Mouse (Mus musculus) Patski (cell line): Measurements from ENCODE around the gene Ifitm3. TPM values are rescaled to one million over a fixed set of nuclear protein-coding genes. Genes with fewer than 3 reads are reported as not detected.

ENCODE experiments used
- ATAC-seq: fragments of 100-300 bp; one replicate; pipeline ENCODE4 v1.8.0; 2021
- CTCF ChIA-PET: fragments of 350-600 bp; sonication (Branson Sonifier 250); formaldehyde crosslinking; loops from one replicate; lab custom pipeline; 2022; ENCODE audit warnings: inconsistent platforms; lab: Charles Lee
- POLR2A ChIA-PET: fragments of 350-600 bp; sonication (Branson Sonifier 250); formaldehyde crosslinking; loops from one replicate; lab custom pipeline; 2022; ENCODE audit warnings: antibody characterized with exemption, inconsistent platforms; lab: Charles Lee
- DNase-seq: peaks from one replicate; pipeline ENCODE4 v3.0.0-alpha.2; 2011; ENCODE audit warnings: low read depth, low spot score
- H3K27me3 ChIP-seq: fragments of 371-371 bp; one replicate; pipeline ENCODE4 v1.5.1; 2021
- CTCF ChIP-seq: fragments of 100-300 bp; IDR thresholded peaks from one replicate; pipeline ENCODE4 v1.5.1; 2021
- in situ Hi-C: fragments of 300-500 bp; cut with MboI; formaldehyde crosslinking; loops from 3 replicates; pipeline ENCODE4 v1.11.1; 2018; ENCODE audit warnings: low pct_unique_long_range_greater_than_20kb, mixed read lengths
- polyA plus RNA-seq: library from polyadenylated mRNA; unstranded; gene quantifications from one replicate; pipeline ENCODE4 v1.2.3, GENCODE M21; 2021

Gene Ifitm3
- polyA plus RNA-seq, 1 experiment from 2014 or later = 8.6 TPM

GRCm38 (mm10) chr7:141016707-141017697 is 6.4 kb upstream of the Ifitm3 start:
- ATAC-seq = peak; percentile 35
- H3K27me3 ChIP-seq = no peaks in the 10 kb centered on the region
- in situ Hi-C loops = no loop called here
- ChIA-PET CTCF (interaction anchor here (0.9 to 1.9 kb wide), 3 partner anchors 10 to 58 kb away, joined by 3 to 8 read pairs (median 5); no protein-coding TSS in a partner anchor), POLR2A (interaction anchor here (0.6 kb wide), 1 partner anchor 8 kb away, joined by 3 read pairs; no protein-coding TSS in a partner anchor)
- no peak for TF ChIP-seq CTCF
- no peak for DNase-seq

DNA sequence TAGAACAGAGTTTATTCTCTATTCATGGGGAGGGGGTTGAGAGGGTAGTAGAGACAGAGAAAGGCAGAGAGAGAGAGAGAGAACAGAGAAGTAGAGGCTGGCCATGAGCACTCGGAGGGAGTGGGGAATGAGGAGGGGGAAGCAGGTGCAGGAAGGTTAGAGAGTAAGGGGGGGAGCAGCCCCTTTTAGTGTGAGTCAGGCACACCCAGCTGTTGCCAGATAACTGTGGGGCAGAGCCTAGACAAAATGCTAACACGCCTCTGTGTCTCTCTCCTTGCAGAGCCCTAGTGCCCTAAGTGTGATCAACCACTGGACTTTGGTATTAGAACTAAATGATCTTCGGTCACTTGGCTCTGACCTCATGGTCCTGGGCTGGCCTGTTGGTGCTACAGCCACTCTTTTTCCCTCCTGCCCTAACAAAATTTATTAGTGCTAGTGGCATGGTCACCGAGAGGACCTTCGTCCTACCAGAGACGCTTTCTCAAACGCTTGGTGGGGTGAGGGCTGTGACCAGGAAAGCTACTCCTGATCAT is 734 bp upstream of the Ifitm3 start:
- TF ChIP-seq CTCF = no peak
- DNase-seq = no peak
- in situ Hi-C loops = loop anchor here (5.0 kb wide), 2 partner anchors 36 to 54 kb away; partner anchors contain the start of genes Gm45717 and Ifitm2
- no peak for ATAC-seq
- ChIA-PET CTCF (no interaction called here), POLR2A (interaction anchor here (0.6 kb wide), 1 partner anchor 9 kb away, joined by 7 read pairs; no protein-coding TSS in a partner anchor)
- H3K27me3 ChIP-seq = no peaks in the 10 kb centered on the region

- in situ Hi-C loops = loop anchor here (5.0 kb wide), 2 partner anchors 38 to 52 kb away; partner anchors contain the start of genes Gm45717 and Ifitm2
- no peak for TF ChIP-seq CTCF
- ChIA-PET CTCF (interaction anchor here (0.7 to 3.2 kb wide), 7 partner anchors 18 to 162 kb away, joined by 3 to 41 read pairs (median 3); partner anchors contain the start of genes Ifitm2 and Odf3), POLR2A (no interaction called here)
- DNase-seq = no peak
- ATAC-seq = no peak
- H3K27me3 ChIP-seq = no peaks in the 10 kb centered on the region
Measured at GRCm38 (mm10) chr7:141009665-141010064, 905 bp downstream of the Ifitm3 start.

- in situ Hi-C loops = no loop called here
- peak; percentile 64 for ATAC-seq
- H3K27me3 ChIP-seq = no peaks in the 10 kb centered on the region
- TF ChIP-seq CTCF = peak; percentile 99
- CTCF ChIA-PET = interaction anchor here (0.7 to 3.2 kb wide), 18 partner anchors 19 to 167 kb away, joined by 3 to 41 read pairs (median 4); partner anchors contain the start of genes Ifitm2 and Odf3
- POLR2A ChIA-PET = interaction anchor here (0.6 to 1.1 kb wide), 4 partner anchors 8 to 52 kb away, joined by 3 to 6 read pairs (median 4); partner anchors contain the start of gene B4galnt4
- peak; percentile 33 for DNase-seq
Measured at GRCm38 (mm10) chr7:141008938-141009660, 1.5 kb downstream of the Ifitm3 start.

- ATAC-seq (peak; percentile 82), DNase-seq (peak; percentile 63)
- in situ Hi-C loops = no loop called here
- no peaks in the 10 kb centered on the region for H3K27me3 ChIP-seq
- POLR2A ChIA-PET = interaction anchor here (0.5 to 1.1 kb wide), 6 partner anchors 9 to 112 kb away, joined by 3 to 6 read pairs (median 4); partner anchors contain the start of gene B4galnt4
- TF ChIP-seq CTCF = peak; percentile 59
- CTCF ChIA-PET = interaction anchor here (0.9 to 3.2 kb wide), 16 partner anchors 18 to 168 kb away, joined by 3 to 41 read pairs (median 4); partner anchors contain the start of genes Ifitm2 and Odf3
Measured at GRCm38 (mm10) chr7:141008312-141008761, 2.2 kb downstream of the Ifitm3 start.

DNA sequence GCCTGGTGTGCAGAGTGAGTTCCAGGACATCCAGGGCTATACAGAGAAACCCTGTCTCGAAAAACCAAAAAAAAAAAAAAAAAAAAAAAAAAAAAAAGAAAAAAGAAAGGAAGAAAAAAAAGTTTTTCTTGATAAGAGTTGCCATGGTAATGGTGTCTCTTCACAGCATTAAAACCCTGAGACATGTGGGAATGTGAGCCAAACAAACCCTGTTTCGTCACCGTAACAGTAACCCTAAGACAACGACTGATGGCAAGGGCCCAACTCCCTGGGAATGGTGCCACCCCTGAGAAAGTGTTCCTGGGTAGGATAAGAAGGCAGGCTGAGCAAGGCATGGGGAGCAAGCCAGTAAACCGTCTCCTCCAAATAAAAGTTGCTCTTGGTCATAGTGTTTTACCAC is 3.7 kb downstream of the Ifitm3 start:
- no peak for TF ChIP-seq CTCF
- in situ Hi-C loops = no loop called here
- ChIA-PET POLR2A (no interaction called here), CTCF (interaction anchor here (0.8 to 3.2 kb wide), 3 partner anchors 41 to 49 kb away, joined by 3 to 41 read pairs (median 3); partner anchors contain the start of gene Ifitm2)
- ATAC-seq (no peak), DNase-seq (no peak)
- no peaks in the 10 kb centered on the region for H3K27me3 ChIP-seq

- no peak for TF ChIP-seq CTCF
- in situ Hi-C loops = no loop called here
- DNase-seq (no peak), ATAC-seq (no peak)
- ChIA-PET POLR2A (no interaction called here), CTCF (interaction anchor here (0.8 to 1.0 kb wide), 2 partner anchors 47 to 48 kb away, joined by 3 read pairs; no protein-coding TSS in a partner anchor)
- no peaks in the 10 kb centered on the region for H3K27me3 ChIP-seq
Measured at GRCm38 (mm10) chr7:141006446-141006845, 4.1 kb downstream of the Ifitm3 start.

GRCm38 (mm10) chr7:141003248-141004010 is 7.1 kb downstream of the Ifitm3 start:
- DNase-seq = no peak
- ATAC-seq = no peak
- TF ChIP-seq CTCF = no peak
- in situ Hi-C loops = no loop called here
- ChIA-PET CTCF (no interaction called here), POLR2A (no interaction called here)
- no peaks in the 10 kb centered on the region for H3K27me3 ChIP-seq
